Comparison of ENCODE assay signal across 8 mouse cellular contexts in genomic region chr2:152696476-152697164, GRCm38 (mm10). TPM values are rescaled to one million over a fixed set of nuclear protein-coding genes. Genes with fewer than 3 reads are reported as not detected.
DNase-seq lines count a peak whose midpoint lies in the region; ATAC-seq lines count a peak whose summit lies in the region.

No protein-coding gene starts in this region.

- peak overlapping the region; percentile 67 for H3K9ac ChIP-seq in hindbrain, embryonic 13.5 days

- H3K27me3 ChIP-seq in hindbrain, embryonic 13.5 days: no peaks in the 10 kb centered on the region

- H3K36me3 ChIP-seq in hindbrain, embryonic 13.5 days: peaks cover 68% of the 10 kb centered on the region

- no peak overlapping the region for H3K4me3 ChIP-seq in hindbrain, embryonic 13.5 days

- peaks cover 17% of the 10 kb centered on the region for H3K4me1 ChIP-seq in hindbrain, embryonic 13.5 days (replicated peaks)

- peak overlapping the region; percentile 72 for H3K27ac ChIP-seq in hindbrain, embryonic 13.5 days

- H3K4me2 ChIP-seq in hindbrain, embryonic 13.5 days: no peak overlapping the region

- peak; percentile 49 for ATAC-seq in hindbrain, embryonic 13.5 days (ENCODE audit: low FRiP score)

- no peaks in the 10 kb centered on the region for H3K9me3 ChIP-seq in hindbrain, embryonic 13.5 days

- peak; percentile 95 for DNase-seq in Muller cell, postnatal 12 days (ENCODE audit: inconsistent ontology term)
- peak; percentile 92 for DNase-seq in cerebellum, adult 9-11 months
- peak; percentile 84 to 92 for DNase-seq in frontal cortex, postnatal 14 days (ENCODE audit: low spot score in 2 of 2)
- peak; percentile 94 for DNase-seq in layer of hippocampus, postnatal 14 days (ENCODE audit: low spot score in 2 of 2)
- DNase-seq in lung, postnatal 10 days: peak; percentile 96
- DNase-seq in retina, embryonic 14.5 days (ENCODE audit: low spot score): peak; percentile 93
- peak; percentile 87 to 88 for DNase-seq in thymus, postnatal 36 days

- 42% methylated on average over 20 of the region's 20 CpGs for WGBS in hindbrain, embryonic 13.5 days

RNA-seq across cellular contexts. Expression of gene Mcts2, which starts 9.8 kb away (rescaled TPM):
- polyA plus RNA-seq in hindbrain, embryonic 13.5 days (2015; fragmentation: Nextera tagmentation; extraction: Ambion mirVana): 39.4 and 47.2 TPM in 2 replicates
- 10 to 100 TPM; 25.4 to 25.7 TPM for total RNA-seq in layer of hippocampus, postnatal 14 days (2021)

RNA-seq across cellular contexts. Expression of gene H13, which starts 27.4 kb away (rescaled TPM):
- 168 and 169 TPM in 2 replicates for polyA plus RNA-seq in hindbrain, embryonic 13.5 days (2015; fragmentation: Nextera tagmentation; extraction: Ambion mirVana)
- total RNA-seq in layer of hippocampus, postnatal 14 days (2021): 10 to 100 TPM; 84.9 to 86.7 TPM

RNA-seq across cellular contexts. Expression of gene Id1, which starts 39.4 kb away (rescaled TPM):
- 68.7 and 87.0 TPM in 2 replicates for polyA plus RNA-seq in hindbrain, embryonic 13.5 days (2015; fragmentation: Nextera tagmentation; extraction: Ambion mirVana)
- total RNA-seq in layer of hippocampus, postnatal 14 days (2021): 10 to 100 TPM; 32.9 to 35.8 TPM

RNA-seq across cellular contexts. Expression of gene Cox4i2, which starts 57.4 kb away (rescaled TPM):
- polyA plus RNA-seq in hindbrain, embryonic 13.5 days (2015; fragmentation: Nextera tagmentation; extraction: Ambion mirVana): 4.6 and 5.4 TPM in 2 replicates
- 1 to 10 TPM; 2.9 to 3.6 TPM for total RNA-seq in layer of hippocampus, postnatal 14 days (2021)
